Mouse (Mus musculus) cortical plate, adult 2 months (tissue): Measurements from ENCODE around the gene 4933430I17Rik. TPM values are rescaled to one million over a fixed set of nuclear protein-coding genes. Genes with fewer than 3 reads are reported as not detected.

Experiments used
- H3K27ac ChIP-seq: fragments of 200-500 bp; 2 replicates; pipeline ENCODE4 v1.5.1; 2012; ENCODE audit warnings: low read length, control low read depth, inconsistent platforms; ENCODE audit not compliant: insufficient read depth
- H3K4me1 ChIP-seq: fragments of 200-500 bp; 2 replicates; pipeline ENCODE4 v1.6.1; 2011; ENCODE audit warnings: low read length; ENCODE audit not compliant: control insufficient read depth, insufficient read depth
- H3K4me3 ChIP-seq: fragments of 200-500 bp; 2 replicates; pipeline ENCODE4 v1.5.1; 2011; ENCODE audit warnings: mild to moderate bottlenecking, low read length, control low read depth; ENCODE audit not compliant: insufficient read depth
- CTCF ChIP-seq: fragments of 200-500 bp; IDR thresholded peaks from 2 replicates; pipeline ENCODE4 v1.5.1; 2011; ENCODE audit warnings: mild to moderate bottlenecking, control low read depth, low read length; ENCODE audit not compliant: insufficient read depth; ENCODE audit errors: extremely low read depth
- POLR2A ChIP-seq: fragments of 200-500 bp; IDR thresholded peaks from 2 replicates; pipeline ENCODE4 v1.6.1; 2011; ENCODE audit warnings: mild to moderate bottlenecking, low read length, control low read depth; ENCODE audit not compliant: insufficient read depth; ENCODE audit errors: extremely low read depth
- polyA plus RNA-seq: library from polyadenylated mRNA; depleted of rRNA; stranded (reverse); fragments of >200 nt; gene quantifications from 2 replicates; pipeline ENCODE4 v1.2.3, GENCODE M21; 2012

Gene 4933430I17Rik
- polyA plus RNA-seq, 1 experiment = 0.25 TPM

DNA sequence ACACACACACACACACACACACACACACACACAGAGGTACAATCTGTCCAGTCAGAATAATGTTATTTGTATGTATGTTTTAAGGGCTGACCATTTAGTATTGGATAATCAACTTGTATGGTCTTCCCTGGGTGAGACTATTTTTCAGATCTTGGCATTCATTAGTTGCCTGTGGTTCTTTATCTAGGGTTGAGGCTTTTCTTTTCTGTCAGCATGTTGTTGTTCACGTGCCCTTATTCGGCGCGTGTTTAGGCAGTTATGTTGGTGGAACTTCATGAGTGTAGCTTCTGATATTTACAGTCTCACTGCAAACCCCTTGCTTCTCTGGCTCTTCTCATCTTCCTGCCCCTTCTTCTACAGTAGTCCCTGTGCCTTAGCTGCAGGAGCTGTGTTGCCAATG is 2.5 kb downstream of the 4933430I17Rik start:
- H3K4me1 ChIP-seq = peaks cover 3% of the 10 kb centered on the region; the same call in 1 of the 2 replicates
- TF ChIP-seq POLR2A = no peak
- TF ChIP-seq CTCF = no peak
- no peak overlapping the region for H3K4me3 ChIP-seq
- H3K27ac ChIP-seq = no peak overlapping the region

DNA sequence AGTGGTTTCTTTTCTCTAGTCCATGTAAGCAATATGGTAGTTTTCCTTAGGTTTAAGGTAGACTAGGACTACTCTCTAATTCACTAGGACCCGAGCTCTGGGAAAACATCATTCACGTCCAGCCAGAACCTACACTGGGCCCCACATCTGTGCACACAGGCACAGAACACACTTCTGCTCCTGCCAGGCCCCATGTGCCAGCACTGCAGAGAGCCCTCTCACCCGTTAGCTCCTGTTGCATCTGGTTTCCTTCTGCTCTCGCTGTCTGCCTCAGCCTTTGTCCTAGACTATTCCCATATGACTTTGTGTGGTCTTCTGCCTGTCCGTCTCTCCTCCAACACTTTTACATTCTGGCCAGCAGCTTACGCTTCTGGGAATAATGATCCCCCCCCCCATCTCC is 8.6 kb downstream of the 4933430I17Rik start:
- Histone ChIP-seq H3K4me3 (no peak overlapping the region), H3K4me1 (no peaks in the 10 kb centered on the region), H3K27ac (no peak overlapping the region)
- TF ChIP-seq CTCF (no peak), POLR2A (no peak)

DNA sequence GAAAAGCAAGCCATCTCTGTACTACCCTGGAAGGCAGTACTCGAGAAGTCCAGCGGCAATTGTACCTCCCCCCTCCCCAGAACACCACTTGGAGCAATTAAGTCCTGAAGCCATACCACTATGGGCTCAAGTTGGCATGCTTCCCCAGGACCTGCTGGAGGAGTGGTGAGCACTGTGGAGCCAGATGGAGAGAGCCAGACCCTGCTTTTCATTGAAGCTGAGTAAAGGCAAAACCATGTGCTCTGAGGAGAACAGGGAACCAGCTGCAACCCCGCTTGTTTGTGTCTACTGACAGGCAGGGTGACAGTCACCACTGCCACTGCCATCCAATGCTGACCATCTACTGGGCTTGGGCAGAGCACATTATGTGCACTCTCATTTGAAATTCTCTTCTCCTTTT is 16.6 kb downstream of the 4933430I17Rik start:
- TF ChIP-seq POLR2A = no peak
- TF ChIP-seq CTCF = no peak
- Histone ChIP-seq H3K4me1 (no peaks in the 10 kb centered on the region), H3K4me3 (no peak overlapping the region), H3K27ac (no peak overlapping the region)

DNA sequence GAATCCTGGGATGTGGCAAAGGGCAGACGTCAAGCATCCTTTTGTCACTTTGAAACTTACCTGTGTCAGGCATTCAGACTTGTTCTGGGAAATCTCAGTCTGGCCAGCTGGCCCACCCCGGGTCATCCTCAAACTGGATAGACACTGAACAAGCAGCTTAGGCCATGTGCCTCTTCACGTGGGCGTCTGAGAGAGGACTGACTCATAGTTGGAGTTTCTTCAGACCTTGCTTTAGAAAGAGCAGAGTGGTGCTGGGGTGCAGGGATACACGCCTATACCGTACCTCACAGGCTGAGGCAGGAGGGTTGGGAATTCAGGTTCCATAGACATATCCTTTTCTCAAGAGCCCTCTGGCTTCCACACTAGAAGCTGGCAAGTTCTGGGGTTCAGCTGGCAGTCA is 18.6 kb downstream of the 4933430I17Rik start:
- Histone ChIP-seq H3K4me1 (no peaks in the 10 kb centered on the region), H3K4me3 (no peak overlapping the region), H3K27ac (no peak overlapping the region)
- TF ChIP-seq POLR2A (no peak), CTCF (no peak)

DNA sequence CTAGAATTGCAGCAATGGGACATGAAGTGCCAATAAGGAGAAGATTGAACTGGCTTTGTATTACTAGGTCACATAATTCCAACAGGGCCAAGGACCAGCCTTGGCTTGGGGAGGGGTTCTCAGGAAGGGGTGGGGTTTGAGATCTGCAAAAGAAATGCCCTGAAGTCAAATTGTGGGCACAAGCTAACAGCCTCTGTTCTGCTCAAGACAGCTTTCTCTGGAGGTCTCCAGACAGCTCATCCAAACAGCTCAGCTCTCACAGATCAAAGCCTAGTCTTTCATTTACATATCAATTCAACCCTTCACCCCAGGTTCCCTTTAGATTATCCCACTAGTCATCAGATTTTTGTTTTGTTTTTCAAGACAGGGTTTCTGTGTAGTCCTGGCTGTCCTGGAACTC is 19.6 kb downstream of the 4933430I17Rik start:
- no peak for TF ChIP-seq CTCF
- TF ChIP-seq POLR2A = no peak
- Histone ChIP-seq H3K4me3 (no peak overlapping the region), H3K27ac (no peak overlapping the region), H3K4me1 (no peaks in the 10 kb centered on the region)

DNA sequence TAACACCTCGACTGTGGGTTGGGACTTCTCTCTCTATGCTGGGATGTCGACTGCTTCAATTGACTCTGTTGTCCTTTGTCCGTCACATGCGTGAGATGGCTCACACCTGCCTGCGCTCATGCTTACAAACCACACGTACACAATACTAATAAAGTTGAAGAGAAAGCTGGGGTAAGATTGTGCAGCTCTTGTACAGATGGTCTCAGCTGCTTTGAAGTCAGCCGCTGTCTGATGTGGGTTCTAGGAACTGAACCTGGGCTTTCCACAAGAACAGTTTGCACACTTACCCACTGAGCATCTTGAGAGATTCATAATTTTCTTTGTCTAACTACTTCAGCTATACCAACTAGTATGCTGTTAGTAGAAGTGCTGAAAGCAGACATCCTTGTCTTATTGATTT is 26.8 kb downstream of the 4933430I17Rik start:
- H3K4me1 ChIP-seq = no peaks in the 10 kb centered on the region
- no peak overlapping the region for H3K27ac ChIP-seq
- TF ChIP-seq POLR2A (no peak), CTCF (no peak)
- H3K4me3 ChIP-seq = no peak overlapping the region

DNA sequence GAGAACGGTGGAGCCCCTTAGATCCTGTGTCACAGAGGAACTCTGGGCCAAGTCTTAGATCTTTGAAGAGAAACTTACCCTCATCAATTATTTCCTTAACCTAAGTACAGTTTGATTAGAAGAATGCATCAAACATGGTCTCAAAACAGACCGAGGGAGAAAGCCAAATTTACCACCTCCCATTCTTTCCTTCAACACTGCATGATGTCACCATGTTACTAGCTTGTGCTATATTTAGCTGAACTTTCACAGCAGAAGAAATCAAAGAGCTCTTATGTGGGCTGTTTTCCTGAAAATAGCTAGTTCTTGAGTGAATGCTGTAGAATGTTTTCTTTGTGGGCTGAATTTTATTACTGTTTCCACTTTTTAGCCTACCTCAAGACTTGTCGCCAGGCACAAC is 32.3 kb downstream of the 4933430I17Rik start:
- TF ChIP-seq POLR2A = no peak
- no peak for TF ChIP-seq CTCF
- Histone ChIP-seq H3K4me3 (no peak overlapping the region), H3K27ac (no peak overlapping the region; the same call in 1 of the 2 replicates), H3K4me1 (peaks cover 3% of the 10 kb centered on the region; the same call in 1 of the 2 replicates)

DNA sequence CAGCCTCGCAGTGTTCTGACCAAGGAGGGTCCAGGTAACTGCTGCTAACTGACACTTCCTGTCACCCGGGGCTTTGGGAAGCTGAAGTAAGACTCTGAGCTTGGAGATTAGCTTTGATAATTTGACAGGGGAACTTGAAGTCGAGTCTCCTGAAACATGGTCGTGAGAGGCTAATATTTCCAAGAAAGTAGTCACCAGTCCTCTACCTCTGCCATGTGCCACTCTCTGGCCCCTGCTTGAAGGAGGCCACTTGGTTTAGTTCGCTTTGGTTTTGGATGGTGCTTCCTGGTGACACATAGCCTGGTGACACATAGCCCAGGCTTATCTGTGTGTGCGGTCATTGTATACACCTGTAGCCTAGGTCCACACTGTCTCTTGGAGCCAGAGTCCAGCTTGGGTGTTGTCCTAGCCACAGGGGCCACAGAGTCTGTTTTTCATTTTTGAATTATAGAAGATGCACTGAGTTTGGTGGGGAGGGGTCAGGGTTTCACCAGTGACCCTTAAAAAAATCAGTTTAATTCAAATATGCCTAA is 34.7 kb downstream of the 4933430I17Rik start, which contains the start of gene Rgs3:
Gene Rgs3 (plus strand): TSS at position 51 of the 533 bp plus-strand sequence.
- Histone ChIP-seq H3K4me1 (peaks cover 3% of the 10 kb centered on the region; the same call in 1 of the 2 replicates), H3K27ac (no peak within 1 kb of the TSS), H3K4me3 (no peak within 1 kb of the TSS)
- no peak for TF ChIP-seq POLR2A
- TF ChIP-seq CTCF = no peak

DNA sequence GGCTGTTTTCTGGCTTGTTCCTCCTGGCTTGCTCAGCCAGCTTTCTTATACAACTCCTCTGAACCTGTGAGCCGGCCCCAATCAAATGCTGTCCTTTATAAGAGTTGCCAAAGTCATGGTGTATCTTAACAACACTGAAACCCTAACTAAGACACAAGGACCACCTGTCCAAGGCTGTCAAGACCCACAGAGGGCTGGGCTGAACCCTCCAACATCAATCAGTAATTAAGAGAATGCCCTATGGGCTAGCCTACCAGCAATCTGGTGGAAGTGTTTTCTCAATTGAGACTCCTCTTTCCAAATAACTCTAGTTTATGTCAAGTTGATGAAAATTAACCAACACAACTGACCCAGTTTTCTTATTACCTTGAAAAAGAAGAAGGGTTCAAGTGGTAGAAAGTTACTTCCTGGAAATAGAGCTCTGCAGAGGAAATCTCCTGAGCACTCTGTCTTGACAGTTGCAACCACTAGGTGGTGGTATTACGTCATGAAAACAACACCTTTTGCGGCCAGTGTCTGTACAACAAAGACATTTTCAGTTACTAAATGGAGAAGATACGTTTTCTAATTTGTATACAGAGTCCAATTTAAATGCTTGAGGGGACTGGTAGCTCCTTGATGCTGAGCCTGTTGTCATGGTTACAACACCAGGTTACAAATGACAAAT is 35.9 kb downstream of the 4933430I17Rik start:
- no peak overlapping the region for H3K27ac ChIP-seq
- no peak overlapping the region for H3K4me3 ChIP-seq
- TF ChIP-seq POLR2A (no peak), CTCF (peak; percentile 69; the same call in 1 of the 2 replicates)
- H3K4me1 ChIP-seq = peaks cover 3% of the 10 kb centered on the region; the same call in 1 of the 2 replicates

DNA sequence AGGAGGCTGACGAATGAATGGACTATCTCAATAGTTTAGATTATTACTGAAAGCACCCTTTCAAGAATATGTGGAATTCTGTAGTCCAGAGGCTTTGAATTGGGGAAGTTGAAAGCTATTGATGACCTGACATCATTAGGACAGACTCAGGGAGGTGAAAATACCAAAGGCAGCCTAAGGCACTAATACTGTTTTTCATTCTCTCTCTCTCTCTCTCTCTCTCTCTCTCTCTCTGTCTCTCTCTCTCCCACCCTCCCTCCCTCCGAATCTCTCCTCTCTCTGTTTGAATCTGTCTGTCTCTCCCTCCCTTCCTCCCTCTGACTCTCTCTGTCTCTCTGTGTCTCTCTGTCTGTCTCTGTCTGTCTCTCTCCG is 36.4 kb downstream of the 4933430I17Rik start:
- Histone ChIP-seq H3K4me1 (peaks cover 3% of the 10 kb centered on the region; the same call in 1 of the 2 replicates), H3K27ac (no peak overlapping the region), H3K4me3 (no peak overlapping the region)
- TF ChIP-seq POLR2A = no peak
- TF ChIP-seq CTCF = no peak
